Comparison of ENCODE assay signal across 18 mouse cellular contexts in genomic region chr19:46485847-46486246, GRCm38 (mm10). TPM values are rescaled to one million over a fixed set of nuclear protein-coding genes. Genes with fewer than 3 reads are reported as not detected.
DNase-seq lines count a peak whose midpoint lies in the region; ATAC-seq and TF ChIP-seq lines count a peak whose summit lies in the region.
"Had no signal": no experiment of that assay in that cellular context is flagged by ENCODE, and none has a peak within 500 bp of the region (broad histone marks: within the 10 kb centered on the region; RNA-seq: fewer than 3 reads in every experiment).

No protein-coding gene starts in this region.

- no peak overlapping the region for H3K9ac ChIP-seq in kidney, embryonic 15.5 days
- H3K9ac ChIP-seq: embryonic facial prominence, embryonic 15.5 days; hindbrain, embryonic 15.5 days; limb, embryonic 15.5 days; midbrain, embryonic 13.5 days; neural tube, embryonic 12.5 days had no signal

- peak; percentile 43 for DNase-seq in gastrocnemius, adult 2 months
- DNase-seq in gastrocnemius, adult 18-20 months (ENCODE audit: low spot score), result no peak
- DNase-seq in kidney, adult 8-10 months, result no peak
- no peak for DNase-seq in limb, embryonic 10.5 days (ENCODE audit: low spot score)
- no peak for DNase-seq in adrenal gland, adult 18-20 months (ENCODE audit: low spot score in 2 of 2)
- DNase-seq in gastrocnemius, adult 8-10 months (ENCODE audit: low spot score in 2 of 2), result no peak
- DNase-seq: B cell, adult 2 months; cerebellum, postnatal 14 days; kidney, postnatal 36 days; retina, postnatal 1 day had no signal

- H3K27me3 ChIP-seq in kidney, embryonic 15.5 days, result no peaks in the 10 kb centered on the region
- 0 out of 2 replicates have a peak, but pooled peaks cover 2% of the 10 kb centered on the region for H3K27me3 ChIP-seq in E14TG2a.4 (ENCODE audit: insufficient read depth, low read length)
- H3K27me3 ChIP-seq in limb, embryonic 10.5 days (ENCODE audit: low read depth, poor library complexity, severe bottlenecking), result no peaks in the 10 kb centered on the region
- H3K27me3 ChIP-seq: embryonic facial prominence, embryonic 15.5 days; hindbrain, embryonic 15.5 days; limb, embryonic 15.5 days; midbrain, embryonic 13.5 days; neural tube, embryonic 12.5 days had no signal

- intact Hi-C loops in gastrocnemius, adult 2 months (cut with DNase I), result no loop called here

- no peak overlapping the region for H3K4me2 ChIP-seq in kidney, embryonic 15.5 days
- H3K4me2 ChIP-seq: embryonic facial prominence, embryonic 15.5 days; hindbrain, embryonic 15.5 days; limb, embryonic 15.5 days; midbrain, embryonic 13.5 days; neural tube, embryonic 12.5 days had no signal

- 56% methylated on average over 9 of the region's 9 CpGs for WGBS in kidney, embryonic 15.5 days
- WGBS in limb, embryonic 10.5 days, result 71% methylated on average over 9 of the region's 9 CpGs

- no peak for ATAC-seq in kidney, embryonic 15.5 days (replicated peaks; ENCODE audit: low FRiP score)
- ATAC-seq: midbrain, embryonic 13.5 days had no signal

- H3K4me1 ChIP-seq in kidney, embryonic 15.5 days, result peaks cover 82% of the 10 kb centered on the region
- peaks cover 91% of the 10 kb centered on the region for H3K4me1 ChIP-seq in E14TG2a.4 (replicated peaks; ENCODE audit: low read depth, low read length)
- peaks cover 50% of the 10 kb centered on the region for H3K4me1 ChIP-seq in limb, embryonic 10.5 days

- no peaks in the 10 kb centered on the region for H3K9me3 ChIP-seq in kidney, embryonic 15.5 days (replicated peaks)
- H3K9me3 ChIP-seq in E14TG2a.4 (ENCODE audit: low read length), result no peaks in the 10 kb centered on the region
- H3K9me3 ChIP-seq in limb, embryonic 10.5 days (replicated peaks), result no peaks in the 10 kb centered on the region
- H3K9me3 ChIP-seq: embryonic facial prominence, embryonic 15.5 days; hindbrain, embryonic 15.5 days; limb, embryonic 15.5 days; midbrain, embryonic 13.5 days; neural tube, embryonic 12.5 days had no signal

- H3K4me3 ChIP-seq in gastrocnemius, adult 2 months, result no peak overlapping the region
- no peak overlapping the region for H3K4me3 ChIP-seq in kidney, embryonic 15.5 days (replicated peaks)
- peak overlapping the region; percentile 32; the same call in 1 of the 2 replicates for H3K4me3 ChIP-seq in E14TG2a.4 (replicated peaks; ENCODE audit: low read length)
- H3K4me3 ChIP-seq in limb, embryonic 10.5 days, result no peak overlapping the region
- H3K4me3 ChIP-seq: embryonic facial prominence, embryonic 15.5 days; hindbrain, embryonic 15.5 days; left cerebral cortex, adult 2 months; limb, embryonic 15.5 days; midbrain, embryonic 13.5 days; neural tube, embryonic 12.5 days had no signal

- peak overlapping the region; percentile 70; the same call in 1 of the 2 replicates for H3K27ac ChIP-seq in gastrocnemius, adult 2 months
- peak overlapping the region; percentile 92; the same call in 1 of the 2 replicates for H3K27ac ChIP-seq in kidney, embryonic 15.5 days
- 0 out of 2 replicates have a peak overlapping the region, but pooled peaks have one; percentile 16 for H3K27ac ChIP-seq in limb, embryonic 10.5 days
- H3K27ac ChIP-seq: embryonic facial prominence, embryonic 15.5 days; midbrain, embryonic 13.5 days; neural tube, embryonic 12.5 days had no signal

- peaks cover 25% of the 10 kb centered on the region for H3K36me3 ChIP-seq in kidney, embryonic 15.5 days
- peaks cover 23% of the 10 kb centered on the region for H3K36me3 ChIP-seq in E14TG2a.4 (ENCODE audit: insufficient read depth, low read length)
- H3K36me3 ChIP-seq in limb, embryonic 10.5 days, result peaks cover 52% of the 10 kb centered on the region

- no peak for TF ChIP-seq CTCF in gastrocnemius, adult 2 months (IDR thresholded peaks at IDR 0.05)
- TF ChIP-seq CTCF in E14TG2a.4 (conservative IDR thresholded peaks at IDR 0.05; ENCODE audit: low read length), result no peak

RNA-seq across cellular contexts. Expression of gene Trim8, which starts 15.7 kb away (rescaled TPM):
- total RNA-seq in gastrocnemius, adult 2 months (2021), result 10 to 100 TPM; 20.2 to 20.7 TPM
- 10 to 100 TPM; 17.6 to 22.5 TPM for total RNA-seq in gastrocnemius, adult 18-20 months (2021)
- polyA plus RNA-seq in kidney, embryonic 15.5 days (2015; fragmentation: Nextera tagmentation; extraction: Ambion mirVana), result 24.6 and 28.7 TPM in 2 replicates
- polyA plus RNA-seq in limb, embryonic 10.5 days (2016; fragmentation: Nextera tagmentation; extraction: Ambion mirVana), result 13.0 and 15.2 TPM in 2 replicates
- total RNA-seq in adrenal gland, adult 18-20 months (2021), result 10 to 100 TPM; 46.5 to 56.8 TPM
- 10 to 100 TPM; 22.0 to 24.0 (median 22.7) TPM for total RNA-seq in gastrocnemius, adult 8-10 months (2022)

Comparison
In these comparisons a context has a peak if more than half of its experiments do, and no peak if none do; other contexts are left out.
1. H3K27ac ChIP-seq: peak in every context shown above with its lines; median percentile 92 in kidney, embryonic 15.5 days; 70 in gastrocnemius, adult 2 months; 16 in limb, embryonic 10.5 days.